Mouse (Mus musculus) retina, adult 2 months (tissue): ENCODE data around the gene Gjb5.

Experiments used
- DNase-seq: peaks from one replicate; pipeline ENCODE4 v3.0.0-alpha.2; 2012; ENCODE audit warnings: low read depth, low spot score

Gjb5 gene

DNA sequence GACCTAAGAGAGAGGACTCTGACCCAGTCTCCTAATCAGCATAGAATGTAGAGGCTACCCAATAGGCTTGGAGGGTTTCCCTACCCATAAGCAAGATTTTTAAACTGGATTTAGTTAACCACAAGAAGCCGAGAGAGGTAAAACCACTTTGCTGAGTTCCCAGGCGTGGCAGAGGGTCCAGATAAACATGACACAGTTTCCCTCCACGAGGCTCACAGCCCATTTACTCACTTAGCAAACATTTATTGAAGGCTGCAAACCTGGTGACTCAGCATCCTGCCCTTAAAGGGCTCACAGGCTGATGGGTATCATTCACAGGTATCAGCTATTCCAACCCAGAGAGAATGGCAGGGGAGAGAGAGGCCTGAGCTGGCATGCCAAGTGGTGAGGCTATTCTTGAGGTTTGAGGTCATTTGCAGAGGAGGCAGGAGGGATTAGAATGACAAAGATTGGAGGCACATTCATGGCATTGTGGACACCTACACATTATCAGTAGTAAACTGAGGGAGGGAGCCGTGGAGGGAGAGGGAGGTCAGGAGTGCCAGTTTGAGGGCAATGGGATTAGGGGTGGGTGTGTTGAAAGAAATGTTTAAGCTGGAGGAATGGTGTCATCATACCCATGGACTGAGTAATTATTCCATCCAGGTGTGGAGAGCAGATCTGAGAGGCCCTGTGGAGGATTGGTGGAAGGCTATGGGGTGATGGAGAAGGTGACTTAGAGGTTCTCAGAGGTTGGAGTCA, 8.3 kb downstream of the Gjb5 start:
- DNase-seq: no peak

DNA sequence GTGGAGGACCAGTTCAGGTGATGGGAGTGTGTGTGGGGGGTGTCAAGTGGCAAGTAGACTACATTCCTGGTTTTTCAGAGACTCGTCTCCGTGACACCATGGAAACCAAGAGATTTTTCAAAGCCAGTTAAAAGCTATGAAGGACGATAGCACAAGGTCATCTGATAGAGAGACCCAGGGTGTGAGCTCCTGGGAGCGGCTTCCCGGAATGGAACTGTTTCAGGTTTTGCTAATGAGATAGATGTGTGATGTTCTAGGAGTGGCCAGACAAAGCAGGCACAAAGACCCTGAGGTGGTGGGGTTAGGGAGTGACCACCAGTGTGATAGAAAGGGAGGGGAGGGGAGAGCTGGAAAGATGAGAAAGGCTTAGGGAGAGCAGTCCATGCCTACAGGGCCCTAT, 13.0 kb downstream of the Gjb5 start:
- no peak for DNase-seq

DNA sequence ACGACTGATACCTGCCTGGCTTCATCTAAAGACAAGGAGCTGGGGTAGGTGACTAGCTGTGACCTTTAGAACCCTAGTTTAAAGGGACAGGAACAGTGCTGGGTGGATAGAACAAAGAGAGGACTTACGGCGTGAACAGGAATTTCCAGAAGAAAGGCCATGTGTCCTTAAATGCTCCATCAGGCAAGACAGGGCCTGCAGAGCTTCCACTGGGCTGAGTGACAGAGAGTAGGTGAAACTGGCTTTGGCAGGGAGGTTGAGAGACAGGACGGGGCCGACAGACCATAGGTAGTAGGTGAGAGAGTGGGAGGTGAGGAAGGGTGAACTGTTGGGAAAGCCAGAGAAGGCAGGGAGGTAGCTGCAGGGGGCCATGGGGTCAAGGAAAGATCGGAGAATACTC, 16.6 kb downstream of the Gjb5 start:
- no peak for DNase-seq

DNA sequence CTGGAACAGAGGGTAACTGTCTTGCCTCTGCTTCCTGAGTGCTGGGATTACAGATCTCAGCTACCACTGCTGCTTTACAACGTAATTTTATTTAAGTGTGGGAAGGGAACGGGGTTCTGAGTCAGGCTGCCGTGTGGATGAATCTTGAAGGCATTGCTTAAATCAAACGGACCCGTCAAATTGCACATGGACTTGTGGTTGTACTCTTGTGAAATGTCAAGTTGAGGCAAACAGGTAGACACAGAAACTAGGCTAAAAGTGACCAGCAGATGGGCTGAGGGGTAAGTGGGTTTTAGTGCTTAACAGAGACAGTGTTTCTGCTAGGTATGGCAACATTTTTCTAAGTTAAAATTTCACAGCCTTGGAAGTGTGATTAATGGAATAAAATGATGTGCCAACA, 20.3 kb downstream of the Gjb5 start:
- no peak for DNase-seq

DNA sequence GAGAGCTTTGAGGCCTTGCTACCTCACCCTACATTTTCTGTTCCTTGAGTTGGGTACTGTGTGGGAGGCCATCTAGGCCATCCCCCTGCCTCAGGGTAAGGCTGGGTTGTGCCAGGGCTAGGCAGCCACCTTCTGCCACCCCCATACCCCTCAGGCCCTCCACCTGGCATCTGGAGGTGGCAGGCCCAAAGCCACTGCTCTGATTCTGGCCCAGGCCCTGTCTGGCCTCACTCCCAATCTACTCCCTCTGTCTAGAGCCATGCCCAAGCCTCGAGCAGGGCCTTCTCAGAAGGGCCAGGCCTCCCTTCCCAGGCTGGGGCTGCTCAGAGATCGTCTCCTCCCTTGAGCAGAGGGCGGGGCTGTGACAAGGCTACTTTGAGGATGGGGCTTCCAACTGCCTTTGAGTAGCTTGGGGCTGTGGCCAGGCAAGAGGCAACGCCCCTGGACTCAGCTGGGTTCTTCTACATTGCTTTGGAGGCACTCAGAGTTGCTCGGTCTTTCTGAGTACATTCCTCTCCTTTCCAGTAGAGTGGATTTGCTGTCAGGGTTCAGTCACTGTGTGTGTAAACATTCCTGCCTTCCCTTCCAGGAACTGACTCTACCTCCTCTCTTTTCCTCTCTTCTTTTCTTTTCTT, 23.0 kb downstream of the Gjb5 start:
- no peak for DNase-seq

DNA sequence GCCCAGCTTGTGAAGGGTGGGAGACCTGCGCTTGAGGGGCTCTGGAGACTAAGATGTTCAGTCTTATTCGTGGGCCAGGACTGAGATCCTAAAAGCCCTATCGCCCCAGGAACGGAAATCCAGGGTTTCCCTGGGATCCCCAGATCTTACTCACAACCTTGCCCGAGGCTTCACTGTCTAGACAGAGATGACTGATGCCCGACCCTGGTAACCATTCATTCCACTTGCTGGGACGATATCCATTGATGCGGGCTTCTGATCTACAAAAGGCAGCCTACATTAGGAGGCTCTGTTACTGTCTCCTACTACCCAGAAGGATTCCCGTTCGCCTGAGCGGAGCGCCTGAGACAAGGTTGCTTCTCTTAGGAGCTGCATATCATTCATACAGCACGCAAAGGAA, 26.8 kb downstream of the Gjb5 start:
- no peak for DNase-seq

DNA sequence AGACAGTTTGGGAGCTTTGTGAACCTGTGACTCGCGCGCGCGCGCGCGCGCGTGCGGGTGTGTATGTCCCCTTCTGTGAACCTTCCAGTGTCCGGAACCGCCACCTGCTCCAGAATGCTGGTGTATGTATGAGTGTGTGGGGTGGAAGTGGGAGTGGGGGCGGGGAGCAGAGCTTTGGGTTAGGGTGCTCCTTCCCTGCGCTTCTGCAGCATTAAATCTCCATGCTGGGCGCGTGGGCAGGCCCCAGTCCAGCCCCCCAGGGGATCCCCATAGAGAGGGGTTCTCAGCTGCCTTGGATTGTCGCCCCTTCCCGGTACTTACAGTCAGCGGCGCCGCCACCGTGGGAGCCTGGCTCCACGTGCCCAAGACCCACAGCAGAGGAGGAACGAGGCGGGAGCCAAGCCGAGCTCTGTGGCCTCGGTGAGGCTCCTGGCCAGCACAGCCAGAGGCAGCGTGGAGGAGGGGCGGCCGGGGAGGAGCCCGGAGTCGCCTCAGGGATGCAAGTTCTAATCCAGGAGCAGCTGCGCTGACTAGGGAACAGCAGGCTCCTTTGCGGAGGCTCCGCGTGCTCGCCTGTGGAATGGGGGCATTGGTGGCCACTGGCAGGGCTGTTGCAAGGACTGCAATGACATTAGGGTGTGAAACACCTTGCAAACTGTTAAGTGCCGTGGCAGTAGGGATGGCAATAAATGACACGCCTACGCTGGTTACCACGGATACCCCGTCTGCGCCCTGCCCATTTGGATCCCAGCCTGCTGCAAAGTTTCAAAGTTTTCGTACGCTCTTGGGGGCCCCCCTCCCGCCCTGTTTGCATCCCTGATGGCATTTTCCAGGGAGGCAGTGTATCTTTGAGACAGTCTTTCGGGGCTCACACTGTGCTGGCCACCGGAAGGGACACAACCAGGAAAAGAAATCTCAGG, 27.5 kb downstream of the Gjb5 start, which contains the start of gene Gjb3:
Gene Gjb3, minus strand, starts transcription at position 664 of the 920 bp plus-strand sequence.
- DNase-seq: no peak

DNA sequence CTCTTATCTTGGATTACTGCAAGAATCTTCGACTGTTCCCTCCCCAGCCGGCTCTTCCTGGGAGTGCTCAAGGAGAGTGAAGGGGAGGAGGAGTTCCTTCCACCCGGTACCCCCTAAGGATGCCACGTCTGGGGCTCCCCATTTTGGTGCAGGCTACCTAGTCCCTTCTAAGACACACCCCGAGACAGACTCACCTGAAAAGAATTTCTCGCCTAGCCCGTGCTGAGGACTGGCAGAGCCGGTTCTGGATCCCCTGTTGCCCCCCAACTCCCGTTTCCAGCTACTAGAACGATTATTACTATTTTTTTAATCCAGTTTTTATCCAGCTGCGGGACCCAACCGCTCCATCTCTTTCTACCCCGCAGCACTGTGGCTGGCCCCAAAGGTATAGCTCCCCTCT, 28.2 kb downstream of the Gjb5 start:
- no peak for DNase-seq

DNA sequence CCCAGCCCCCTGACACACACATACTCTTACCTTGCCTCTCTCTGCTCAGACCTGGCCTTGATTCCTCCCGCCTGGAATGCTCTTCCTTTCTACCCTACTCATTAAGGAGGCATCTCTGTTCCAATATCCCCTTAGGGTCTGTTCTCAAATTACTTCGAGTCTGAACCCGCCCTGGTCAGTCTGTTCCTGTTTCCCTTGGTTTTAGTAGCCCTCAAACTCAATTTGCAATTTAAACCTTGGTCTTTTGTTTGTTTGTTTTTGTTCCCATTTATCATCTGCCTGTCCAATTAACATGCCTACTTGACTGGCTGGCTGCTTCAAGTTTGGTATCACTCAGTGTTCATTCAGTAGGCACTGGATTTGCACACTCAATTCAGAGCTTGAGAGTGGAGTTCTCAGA, 28.9 kb downstream of the Gjb5 start:
- no peak for DNase-seq

DNA sequence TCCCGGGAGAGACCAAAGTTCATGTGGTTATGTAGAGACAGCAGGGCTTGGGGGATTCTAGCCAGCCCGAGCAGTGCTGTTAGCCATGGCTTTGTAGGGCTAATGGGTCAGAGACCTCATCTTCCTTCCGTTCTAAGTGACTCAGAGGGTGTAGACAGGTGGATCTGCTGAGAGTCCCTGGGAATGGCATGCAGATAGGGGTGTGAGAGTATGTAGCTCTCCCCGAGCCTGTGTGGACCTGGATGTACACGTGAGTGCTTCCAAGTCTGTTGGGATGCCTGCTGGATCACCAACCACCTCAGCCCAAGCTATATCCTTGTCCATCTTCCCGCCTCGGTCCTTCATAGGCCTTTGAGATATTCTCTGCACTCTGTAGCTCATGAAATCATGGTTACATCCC, 29.6 kb downstream of the Gjb5 start:
- DNase-seq: no peak

DNA sequence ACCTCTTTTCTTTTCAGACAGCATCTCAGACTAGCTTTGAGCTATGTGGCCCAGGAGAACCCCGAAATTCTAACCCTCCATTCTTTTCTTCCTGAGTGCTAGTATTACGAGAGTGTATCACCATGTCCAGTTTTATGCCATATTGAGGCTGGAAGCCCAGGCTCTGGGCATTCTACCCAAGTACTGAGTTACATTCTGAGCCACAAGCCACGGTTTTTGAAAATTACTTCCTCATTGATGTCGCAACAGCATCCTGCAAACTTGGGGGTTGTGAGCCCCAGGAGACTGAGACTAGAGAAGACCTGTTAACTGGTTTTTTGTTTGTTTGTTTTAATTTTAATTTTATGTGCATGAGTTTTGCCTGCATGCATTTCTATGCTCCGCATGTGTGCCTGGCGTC, 30.2 kb downstream of the Gjb5 start:
- no peak for DNase-seq

DNA sequence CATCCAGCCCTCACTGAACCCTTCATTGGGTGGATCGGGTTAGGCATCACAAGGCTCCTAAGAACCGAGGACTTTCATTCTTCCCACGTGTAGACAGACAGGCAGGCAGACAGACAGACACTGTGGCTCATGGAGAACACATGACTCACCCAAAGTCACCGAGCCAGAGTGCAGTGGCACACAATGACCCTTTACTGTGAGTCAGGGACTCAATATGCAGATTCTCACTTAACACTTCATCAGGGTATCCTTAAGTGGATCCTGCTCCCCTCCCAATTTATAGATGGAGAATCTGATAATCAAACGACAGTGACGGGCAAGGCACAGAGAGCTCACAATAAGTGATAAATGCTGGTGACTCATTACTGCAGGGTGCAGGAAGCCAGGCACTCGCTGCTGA, 30.7 kb downstream of the Gjb5 start:
- DNase-seq: no peak

DNA sequence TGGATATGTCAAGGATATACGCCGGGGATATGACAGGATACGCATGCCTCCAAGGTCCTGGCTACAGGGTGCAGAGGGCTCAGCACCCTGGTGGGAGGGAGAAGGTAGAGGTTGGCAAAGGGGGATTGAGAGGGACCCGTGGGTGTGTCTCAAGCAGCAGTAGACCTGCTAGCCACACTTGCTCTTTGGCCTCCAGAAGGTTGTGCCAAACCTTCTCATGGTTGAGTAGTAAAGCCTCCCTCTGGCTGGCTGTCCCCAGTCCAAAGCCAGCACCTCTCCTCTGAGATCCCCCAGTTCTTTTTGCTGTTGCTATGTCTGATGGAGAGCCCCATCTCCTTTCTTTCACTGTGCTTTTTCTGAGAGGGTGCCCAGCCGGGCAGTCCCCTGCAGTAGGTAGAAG, 32.7 kb downstream of the Gjb5 start:
- no peak for DNase-seq

DNA sequence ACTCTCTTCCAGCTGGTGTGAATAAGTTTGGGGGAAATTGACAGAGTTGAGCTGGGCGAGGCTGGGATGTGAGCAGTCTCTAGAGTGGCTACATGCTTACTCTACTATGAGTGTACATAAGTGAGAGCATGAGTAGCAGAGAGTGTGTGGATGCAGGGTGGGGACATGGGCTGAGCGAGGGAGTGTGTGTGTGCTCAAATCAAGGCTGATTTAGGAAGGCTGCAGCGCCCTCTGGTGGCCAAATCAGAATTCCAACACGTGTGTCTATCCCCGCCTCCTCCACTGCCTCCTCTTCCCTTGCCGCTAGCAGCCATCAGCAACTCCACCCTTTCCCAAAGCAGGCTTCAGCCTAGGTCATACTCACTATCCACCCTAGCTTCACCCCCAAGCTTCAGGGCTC, 33.2 kb downstream of the Gjb5 start:
- peak; percentile 42 for DNase-seq

DNA sequence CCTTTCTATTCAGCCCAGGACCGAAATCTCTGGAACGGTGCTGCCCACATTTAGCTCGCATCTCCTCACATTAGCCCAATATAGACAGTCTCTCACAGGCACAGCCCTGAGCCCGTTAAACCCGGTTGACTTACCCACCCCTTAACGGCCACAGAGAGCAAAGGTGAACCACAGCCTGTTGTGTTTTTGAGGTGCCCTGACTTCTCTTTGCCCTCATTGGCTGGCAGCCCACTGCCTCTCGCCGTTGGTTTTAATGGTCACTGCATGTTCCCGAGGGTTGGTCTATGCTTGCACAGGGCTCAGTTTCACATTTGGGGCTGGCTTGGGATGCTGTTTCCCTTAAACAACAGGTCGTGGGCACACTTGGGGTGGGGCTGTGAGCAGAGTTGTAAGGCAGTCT, 33.7 kb downstream of the Gjb5 start:
- no peak for DNase-seq

DNA sequence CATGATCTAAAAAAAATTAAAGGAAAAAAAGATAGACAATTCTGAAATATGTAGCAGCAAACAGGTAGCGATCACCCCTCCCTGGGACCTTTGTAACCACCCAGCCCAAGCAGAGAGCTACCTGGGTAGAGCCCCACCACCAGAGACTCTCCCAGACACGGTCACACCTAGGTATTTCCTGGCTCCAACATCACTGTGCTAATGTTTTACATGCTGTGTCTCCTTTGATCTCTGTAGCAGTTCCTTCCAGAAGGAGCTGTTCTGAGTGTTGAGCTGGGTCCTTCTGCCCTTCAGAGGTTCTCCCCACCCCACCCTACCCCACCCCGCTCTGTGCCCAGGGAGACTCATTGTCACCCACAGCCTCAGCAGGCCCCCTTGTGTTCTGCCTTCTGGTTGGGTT, 34.3 kb downstream of the Gjb5 start:
- no peak for DNase-seq

DNA sequence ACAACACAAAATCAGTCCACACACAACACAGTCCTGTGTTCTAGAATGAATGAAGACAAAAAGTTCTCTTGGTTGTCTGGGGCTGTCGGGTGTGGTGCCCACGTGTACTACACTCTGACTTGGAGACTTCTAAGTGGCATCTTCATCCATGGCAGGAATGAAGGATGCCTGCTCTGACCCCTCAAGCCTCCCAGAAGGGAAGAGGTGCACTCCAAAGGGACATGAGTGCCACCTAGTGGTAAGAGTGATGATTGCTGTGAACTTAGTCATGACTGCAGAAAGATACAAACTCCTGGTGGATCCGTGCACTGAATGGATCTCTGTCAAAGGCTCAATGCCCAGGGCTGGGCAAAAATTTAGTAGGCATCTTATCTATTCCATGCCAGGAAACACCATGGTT, 38.4 kb downstream of the Gjb5 start:
- peak; percentile 36 for DNase-seq

DNA sequence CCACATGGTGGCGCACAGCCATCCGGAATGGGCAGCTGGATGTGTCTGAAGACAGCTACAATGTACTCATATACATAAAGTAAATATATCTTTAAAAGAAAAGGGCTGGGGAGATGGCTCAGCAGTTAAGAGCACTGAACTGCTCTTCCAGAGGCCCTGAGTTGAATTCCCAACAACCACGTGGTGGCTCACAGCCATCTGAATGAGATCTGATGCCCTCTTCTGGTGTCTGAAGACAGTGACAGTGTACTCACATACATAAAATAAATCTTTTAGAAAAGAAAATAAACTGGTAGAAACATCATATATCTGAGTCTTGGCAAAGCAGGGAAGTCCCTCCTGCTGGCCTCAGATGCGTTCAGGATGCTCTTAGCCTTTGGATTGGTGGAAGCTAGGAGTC, 40.8 kb downstream of the Gjb5 start:
- no peak for DNase-seq

DNA sequence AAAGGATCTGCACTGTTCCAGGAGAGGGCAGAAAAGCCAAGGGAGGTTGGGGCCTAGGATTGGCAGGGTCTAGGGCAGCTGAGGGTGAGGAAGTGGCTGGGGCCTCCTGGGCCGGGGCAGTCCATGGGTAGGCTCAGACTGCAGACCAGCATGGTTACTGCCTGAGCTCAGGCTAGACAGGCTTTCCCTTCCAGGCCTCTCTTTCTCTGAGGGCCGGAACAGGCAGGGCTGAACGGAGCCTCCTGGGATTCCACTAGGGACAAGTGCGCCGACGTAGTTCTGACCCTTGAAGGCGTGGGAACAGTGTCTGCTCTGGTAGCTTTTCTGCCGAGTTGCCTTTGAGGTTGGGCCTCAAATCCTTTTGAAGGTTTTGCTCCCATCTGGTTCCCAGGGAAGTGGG, 42.2 kb downstream of the Gjb5 start:
- DNase-seq: no peak

DNA sequence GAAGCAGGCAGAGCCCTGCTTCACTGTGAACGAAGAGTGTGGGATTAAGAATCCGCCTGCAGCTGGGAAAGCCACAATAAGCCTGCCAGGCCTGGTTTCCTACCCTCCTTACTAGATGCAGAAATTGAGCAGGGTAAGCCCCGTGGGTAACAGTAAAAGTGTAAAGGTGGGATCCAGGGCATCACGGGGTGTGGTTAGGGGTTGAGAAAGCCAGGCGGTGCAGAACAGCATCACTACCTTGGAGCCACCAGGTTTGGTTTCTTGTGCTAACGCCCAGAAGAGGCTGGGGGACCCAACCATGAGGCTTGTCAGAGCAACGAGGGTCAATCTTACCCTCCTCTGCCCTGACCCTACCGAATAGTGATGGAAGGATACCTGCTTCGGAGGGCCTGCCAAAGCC, 43.4 kb downstream of the Gjb5 start:
- no peak for DNase-seq

DNA sequence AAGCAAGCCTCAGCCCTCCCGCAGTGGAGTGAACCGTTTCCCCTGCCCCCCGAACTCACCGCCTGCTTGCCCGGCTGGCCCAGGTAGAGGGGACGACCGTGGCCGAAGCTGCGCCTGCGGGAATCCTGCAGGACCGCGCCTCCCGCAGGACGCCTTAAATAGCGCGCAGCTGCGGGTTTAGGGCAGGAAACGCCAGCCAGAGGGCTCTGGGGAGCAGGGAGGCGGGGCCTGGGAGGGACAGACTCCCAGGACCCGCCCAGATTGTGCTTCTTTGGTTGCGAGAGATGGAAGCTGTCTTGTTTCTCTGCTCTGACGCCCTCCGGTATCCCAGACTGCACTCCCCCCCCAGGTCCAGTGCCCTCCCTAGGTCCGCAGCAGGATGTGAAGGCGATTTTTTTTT, 44.1 kb downstream of the Gjb5 start, which contains the start of gene Gja4:
Gene Gja4, minus strand, starts transcription at position 179 of the 400 bp plus-strand sequence.
- peak; percentile 26 for DNase-seq

DNA sequence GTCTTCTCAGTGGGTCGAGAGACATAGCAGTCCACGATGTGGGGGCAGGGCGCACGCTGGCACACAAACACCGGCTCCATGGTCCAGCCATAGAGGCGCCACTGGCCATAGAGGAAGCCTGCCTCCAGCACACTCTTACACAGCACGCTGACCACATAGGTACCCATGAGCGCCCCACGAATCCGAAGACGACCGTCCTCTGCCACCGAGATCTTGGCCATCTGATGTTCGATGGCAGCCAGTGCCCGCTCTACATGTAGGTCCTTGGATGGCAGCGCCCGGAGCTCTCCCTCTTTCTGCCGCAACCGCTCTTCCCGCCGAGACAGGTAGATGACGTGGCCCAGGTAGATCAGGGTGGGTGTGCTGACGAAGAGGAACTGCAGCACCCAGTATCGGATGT, 45.6 kb downstream of the Gjb5 start:
- DNase-seq: no peak
